Mouse (Mus musculus): ENCODE measurements at regions not wholly inside any gene's neighbourhood (a gene's known extent, or its start where the extent isn't known, plus 50 kb on each side); places are given as distances from the start of the nearest gene placed in this dataset.
"Not testable (repeated sequence)": the region's sequence is repeated elsewhere in the genome, so short reads cannot be mapped to it uniquely, and the experiment has no call there.

DNA sequence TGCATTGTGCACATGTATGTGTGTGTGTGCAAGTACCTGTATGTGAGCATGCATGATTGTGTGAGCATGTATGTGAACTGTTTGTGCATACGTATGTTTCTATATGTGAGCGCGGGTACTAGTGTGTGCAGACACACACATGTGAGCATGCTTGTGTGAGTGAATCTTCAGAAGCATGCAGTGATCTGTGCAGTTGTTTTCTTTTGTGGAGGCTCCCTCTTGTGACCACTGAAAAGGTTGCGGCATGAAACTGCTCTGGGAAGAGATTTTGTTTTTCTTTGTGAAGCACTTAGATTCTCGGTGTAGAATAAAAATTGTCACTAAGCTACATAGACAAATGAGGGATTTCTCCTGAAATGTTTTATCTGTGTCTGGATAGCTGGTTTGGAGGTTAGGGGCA, 189.2 kb upstream of the Rapgef5 start:
- DNase-seq (ENCODE audit: low spot score in 2 of 2) = not testable (repeated sequence)

DNA sequence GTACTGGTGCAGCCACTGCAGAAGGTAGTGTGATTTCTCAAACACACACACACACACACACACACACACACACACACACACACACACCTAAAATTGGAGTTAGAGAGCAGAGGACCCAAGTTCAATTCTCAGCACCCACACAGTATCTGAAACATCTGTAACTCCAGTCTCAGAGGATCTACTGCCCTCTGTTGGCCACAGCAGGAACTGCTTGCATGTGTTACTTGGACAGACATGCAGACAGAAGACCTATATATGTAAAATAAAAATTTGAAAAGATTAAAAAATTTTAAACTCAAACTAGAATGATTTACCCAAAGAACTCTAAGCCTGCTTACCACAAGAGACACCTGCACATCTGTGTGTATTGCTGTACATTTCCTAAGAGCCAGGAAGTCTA, 185.9 kb upstream of the Rapgef5 start:
- no peak for DNase-seq (ENCODE audit: low spot score in 2 of 2)

DNA sequence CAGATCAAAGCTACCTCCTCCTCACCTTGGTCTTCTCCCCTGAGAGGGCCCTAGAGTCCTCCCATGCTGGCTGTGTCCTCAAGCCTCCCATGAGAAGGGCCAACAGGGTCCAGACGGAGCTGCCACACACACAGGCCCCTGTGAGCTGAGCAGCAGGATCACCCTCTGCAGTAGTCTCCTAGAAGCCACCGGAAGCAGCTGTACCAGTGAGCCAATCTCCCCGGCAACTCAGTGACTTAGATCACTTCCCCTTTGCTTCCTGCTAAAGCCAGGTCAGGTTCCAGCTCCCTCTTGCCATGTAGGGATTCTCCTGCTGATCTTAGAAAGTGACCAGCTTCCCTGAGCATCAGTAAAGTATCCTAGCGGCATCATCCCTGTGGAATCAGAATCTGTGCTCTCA, 179.4 kb upstream of the Rapgef5 start:
- no peak for DNase-seq (ENCODE audit: low spot score in 2 of 2)

DNA sequence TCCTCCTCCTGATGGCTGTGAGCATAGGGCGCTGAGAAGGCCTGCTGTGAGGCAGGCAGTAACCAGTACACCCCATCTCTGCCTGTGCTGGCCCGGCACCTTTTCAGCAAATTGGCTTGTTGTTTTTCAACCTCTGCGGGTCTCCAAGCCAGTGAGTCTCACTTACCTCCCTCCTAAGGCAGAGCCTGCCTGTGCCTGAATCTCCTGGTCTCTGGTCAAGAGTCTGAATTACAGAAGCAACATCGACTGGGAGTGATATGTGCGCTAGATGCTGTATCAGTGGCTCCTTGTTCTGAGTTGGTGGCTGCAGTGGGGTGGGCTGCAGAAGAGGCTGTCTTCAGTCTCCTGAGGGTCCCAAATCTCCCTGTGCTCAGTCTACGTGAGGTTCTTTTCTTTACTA, 174.0 kb upstream of the Rapgef5 start:
- no peak for DNase-seq (ENCODE audit: low spot score in 2 of 2)

DNA sequence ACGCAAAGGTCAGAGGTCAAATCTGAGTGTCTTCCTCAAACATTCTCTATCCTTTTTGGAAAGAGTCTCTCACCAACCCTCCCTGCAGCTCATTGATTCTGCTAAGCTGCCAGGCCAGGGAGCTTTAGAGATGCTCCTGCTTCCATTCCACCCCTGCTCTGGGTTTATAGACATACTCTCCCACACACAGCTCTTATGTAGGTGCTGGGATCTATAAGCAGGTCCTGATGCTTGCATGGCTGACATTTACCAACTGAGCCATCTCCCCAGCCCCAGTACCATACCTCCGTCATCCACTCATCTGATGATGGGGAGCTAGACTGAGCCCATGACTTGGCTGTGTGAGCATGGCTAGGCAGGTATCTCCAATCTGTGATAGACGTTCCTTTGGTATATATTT, 173.2 kb upstream of the Rapgef5 start:
- DNase-seq (ENCODE audit: low spot score in 2 of 2) = no peak

DNA sequence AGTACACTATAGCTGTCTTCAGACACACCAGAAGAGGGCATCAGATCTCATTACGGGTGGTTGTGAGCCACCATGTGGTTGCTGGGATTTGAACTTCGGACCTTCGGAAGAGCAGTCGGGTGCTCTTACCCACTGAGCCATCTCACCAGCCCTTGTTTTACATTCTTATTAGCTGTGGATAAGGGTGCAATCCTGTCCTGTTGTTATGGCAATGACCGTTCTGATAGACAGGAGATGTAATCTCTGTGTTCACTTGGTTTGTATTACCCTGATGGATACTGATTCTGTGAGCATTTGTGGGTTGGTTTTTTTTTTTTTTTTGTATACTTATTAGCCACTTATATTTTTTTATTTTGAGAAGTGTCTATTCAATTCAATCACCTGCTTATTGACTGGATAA, 172.7 kb upstream of the Rapgef5 start:
- not testable (repeated sequence) for DNase-seq (ENCODE audit: low spot score in 2 of 2)

DNA sequence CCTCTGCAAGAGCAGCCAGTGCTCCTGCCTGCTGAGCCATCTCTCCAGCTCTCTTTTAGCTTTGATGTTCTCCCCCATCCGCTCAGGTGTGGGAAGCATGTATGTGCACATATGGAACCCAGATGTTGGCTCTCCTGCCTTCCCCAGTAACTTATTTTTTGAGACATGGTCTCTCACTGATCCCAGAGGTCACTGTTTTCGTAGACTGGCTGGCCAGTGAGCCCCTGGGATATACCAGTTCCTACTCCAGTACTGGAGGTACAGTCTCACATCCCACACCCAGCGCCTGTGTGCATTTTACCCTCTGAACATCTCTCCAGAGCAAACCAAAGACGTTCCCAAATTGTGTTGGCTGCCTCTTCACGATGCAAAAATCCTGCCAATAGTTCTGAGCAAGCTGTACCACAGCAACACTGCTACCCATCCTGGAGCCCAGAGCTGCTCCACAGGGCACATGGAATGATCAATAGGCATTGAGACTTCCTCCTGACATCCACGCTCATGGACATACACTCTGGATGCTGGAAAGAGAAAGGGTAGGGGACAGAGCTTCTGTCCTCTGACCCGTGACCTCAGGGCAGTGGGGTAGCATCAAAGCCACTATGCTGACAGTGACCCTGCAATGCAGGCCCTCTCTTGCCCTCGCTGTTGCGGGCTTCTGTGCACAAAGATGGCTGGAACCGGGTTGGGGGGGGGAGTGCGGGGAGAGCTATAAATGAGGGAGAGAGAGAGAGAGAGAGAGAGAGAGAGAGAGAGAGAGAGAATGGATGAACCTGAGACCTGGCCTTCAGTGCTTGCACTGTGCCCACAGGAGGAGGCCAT, 171.8 kb upstream of the Rapgef5 start:
- DNase-seq (ENCODE audit: low spot score in 2 of 2) = no peak

DNA sequence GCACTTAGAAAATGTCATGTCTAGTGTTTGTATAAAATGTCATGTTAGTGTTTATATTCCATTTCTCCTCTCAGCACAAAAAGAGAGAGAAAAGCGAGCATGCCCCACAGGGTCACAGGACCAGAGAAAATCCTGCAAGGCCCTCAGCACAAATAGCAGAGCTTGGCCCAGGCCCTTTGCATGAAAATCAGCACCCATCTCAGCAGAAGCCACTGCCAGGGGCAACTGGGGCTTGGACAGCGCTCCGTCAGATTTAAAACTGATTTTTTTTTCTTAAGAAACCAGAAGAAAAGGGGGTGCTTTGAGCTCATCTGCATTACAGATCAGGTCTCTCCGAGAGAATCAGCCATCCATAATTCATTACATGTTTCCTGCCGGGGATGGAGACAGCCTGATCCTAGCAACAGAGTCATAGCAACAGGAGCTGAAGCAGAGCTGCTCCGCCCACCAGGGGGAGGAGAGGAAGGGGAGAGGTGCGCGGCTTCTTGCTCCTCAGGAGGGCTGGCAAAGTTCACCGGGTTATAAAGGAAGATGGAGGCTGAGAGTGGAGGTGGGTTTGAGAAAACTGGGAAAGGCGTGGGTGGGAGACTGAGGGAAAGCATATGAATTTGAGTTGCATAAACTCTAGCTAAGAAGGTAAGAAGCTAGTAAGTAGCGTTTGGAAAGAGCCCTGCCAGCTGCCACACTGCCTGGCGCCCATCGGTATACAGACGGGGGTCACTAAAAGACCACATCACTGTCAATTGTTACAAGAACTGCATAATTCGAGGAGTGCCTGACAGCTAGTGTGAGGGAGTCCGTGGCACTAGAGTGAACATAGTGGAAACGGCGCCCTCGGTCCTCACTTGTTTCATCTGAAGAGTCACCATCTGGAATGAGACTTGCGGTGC, 170.9 kb upstream of the Rapgef5 start:
- no peak for DNase-seq (ENCODE audit: low spot score in 2 of 2)

DNA sequence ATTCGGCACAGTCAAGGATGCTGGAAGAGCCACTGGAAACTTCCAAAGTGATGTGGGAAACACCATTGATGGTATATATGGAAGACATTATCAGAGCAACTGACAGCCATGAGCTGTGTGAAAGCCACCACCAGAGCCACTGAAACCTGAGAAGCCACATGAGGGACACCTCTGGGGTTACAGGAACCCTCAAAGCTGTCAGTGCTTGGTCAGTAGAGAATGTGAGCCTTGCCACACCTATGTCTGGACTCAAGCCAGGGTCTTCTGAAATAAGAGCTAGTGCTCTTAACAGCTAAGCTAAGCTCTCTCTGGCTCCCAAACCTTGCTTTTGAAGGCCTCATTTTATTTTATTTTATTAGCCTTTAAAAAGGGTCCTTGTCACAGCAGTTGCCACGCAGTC, 170.2 kb upstream of the Rapgef5 start:
- no peak for DNase-seq (ENCODE audit: low spot score in 2 of 2)

DNA sequence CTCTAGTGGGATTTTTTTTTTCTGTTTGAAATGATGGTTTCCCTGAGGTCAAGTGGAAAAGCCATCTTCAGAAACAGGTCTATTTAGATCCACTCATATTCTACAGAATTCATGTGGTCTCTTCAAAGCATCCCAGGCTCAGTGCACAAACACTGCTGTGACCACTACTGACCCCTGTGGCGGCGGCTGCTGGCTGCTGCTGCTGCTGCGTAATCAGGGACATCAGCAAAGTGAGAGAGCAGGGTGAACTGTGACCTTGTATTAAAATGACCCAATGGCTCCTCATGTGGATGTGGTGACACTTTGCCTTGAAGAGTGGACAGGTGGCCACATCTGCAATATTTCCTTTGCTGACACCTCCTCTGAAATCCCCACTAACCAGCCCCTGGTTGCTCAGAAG, 169.1 kb upstream of the Rapgef5 start:
- no peak for DNase-seq (ENCODE audit: low spot score in 2 of 2)

DNA sequence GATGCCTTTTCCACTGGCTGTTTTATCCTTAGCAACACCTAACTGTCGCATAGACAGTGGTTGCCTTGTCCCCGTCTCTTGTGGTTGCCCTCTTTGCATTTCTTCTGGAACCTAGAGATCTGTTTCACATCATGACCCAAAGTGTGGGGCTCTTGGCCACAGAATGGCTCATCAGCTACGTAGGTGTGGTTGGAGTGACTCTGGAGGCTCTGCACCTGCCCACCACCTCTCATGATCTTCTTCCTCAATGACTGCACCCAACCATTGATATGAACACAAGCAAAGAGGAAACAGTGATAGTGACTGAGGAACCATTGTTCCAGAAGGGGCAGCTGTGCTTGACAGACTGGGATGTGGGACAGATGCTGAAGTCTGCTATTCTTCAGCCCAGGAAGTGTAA, 167.8 kb upstream of the Rapgef5 start:
- DNase-seq (ENCODE audit: low spot score in 2 of 2) = no peak

DNA sequence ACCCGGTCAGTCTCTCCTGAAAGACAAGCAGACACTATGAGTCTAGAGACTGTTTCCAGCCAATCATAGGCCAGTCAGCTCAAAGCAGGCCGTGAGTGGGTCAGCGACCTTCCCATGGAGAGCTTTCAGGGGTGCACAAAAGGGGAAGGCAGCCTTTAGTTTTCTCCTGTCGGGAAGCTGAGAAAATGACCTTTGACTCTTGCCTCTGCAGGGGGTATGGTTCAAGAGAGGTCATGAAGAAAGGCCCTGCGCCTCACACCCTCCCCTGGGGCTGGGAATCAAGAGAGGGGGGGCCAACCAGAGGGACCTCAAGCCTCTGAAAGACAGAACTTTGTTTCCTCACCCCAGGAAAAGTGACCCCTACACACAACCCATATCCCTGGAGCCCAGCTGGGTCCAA, 164.4 kb upstream of the Rapgef5 start:
- DNase-seq (ENCODE audit: low spot score in 2 of 2) = no peak

DNA sequence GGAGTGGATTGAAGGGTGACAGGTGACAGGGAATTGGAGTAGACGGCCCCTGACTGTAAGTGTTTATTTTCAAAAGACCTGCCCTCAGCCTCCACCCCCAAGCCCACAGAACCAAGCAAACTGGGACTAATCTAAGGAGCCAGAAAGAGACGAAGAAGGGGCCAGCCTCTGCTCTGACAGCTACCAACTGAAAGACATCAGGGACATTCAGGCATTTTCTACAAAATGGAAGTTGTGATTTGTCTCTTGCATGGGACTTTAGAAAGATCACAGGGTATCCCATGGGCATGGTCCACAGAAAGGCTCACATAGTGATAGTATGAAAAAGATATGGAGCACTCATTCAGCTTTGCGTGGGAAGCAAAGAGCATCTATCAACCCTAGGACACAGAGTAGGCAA, 163.8 kb upstream of the Rapgef5 start:
- DNase-seq (ENCODE audit: low spot score in 2 of 2) = no peak

DNA sequence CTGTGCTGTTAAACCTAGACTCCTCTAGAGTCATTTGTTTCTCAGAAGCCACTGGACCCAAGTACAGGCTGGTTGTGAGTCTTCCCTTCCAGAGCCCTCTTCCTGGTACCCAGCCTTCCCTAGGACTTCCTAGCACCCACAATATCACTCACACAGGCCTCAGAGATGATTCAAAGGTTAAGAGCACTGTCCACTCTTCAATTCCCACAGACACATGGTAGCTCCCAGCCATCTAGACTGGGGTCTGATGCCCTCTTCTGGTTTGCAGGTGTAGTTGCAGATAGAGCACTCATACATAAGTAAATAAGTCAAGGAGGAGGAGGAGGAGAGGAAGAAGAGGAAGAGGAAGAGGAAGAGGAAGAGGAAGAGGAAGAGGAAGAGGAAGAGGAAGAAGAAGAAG, 163.3 kb upstream of the Rapgef5 start:
- DNase-seq (ENCODE audit: low spot score in 2 of 2) = peak in 1 of 2 experiments; percentile 15

DNA sequence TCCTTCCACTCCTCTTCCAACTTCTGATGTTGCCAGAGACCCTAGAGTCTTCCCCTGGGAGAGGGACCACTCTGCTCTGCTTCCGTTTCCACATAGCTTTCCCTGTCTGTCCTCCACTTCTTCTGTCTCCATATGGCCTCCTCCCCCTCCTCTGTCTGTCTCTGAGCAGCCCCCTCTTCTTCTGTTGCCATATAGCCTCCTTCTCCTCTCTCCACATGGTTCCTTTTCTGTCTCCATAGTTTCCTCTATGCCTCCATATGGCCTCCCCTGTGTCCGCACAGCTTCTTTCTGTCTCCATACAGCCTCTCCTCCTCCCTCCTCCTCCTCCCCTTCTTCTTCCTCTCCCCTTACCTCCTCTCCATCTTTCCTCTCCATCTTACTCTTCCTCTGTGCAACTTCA, 158.5 kb upstream of the Rapgef5 start:
- no peak for DNase-seq (ENCODE audit: low spot score in 2 of 2)

DNA sequence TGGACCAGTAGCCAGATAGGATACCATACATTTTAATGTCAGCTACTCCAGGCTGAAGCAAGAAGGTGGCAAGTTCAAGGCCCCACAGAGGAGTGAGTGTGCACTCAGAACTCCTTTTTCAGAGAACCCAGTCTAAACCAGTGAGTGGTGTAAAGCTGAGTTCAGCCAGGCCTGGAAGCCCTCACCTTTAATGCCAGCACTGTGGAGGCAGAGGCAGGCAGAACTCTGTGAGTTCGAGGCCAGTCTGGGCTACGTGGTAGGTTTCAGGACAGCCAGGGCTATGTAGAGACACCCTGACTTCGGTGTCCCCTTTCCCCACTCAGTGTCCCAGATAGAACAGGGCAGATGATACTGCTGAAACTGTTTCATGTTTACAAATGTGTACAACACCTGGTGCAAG, 157.4 kb upstream of the Rapgef5 start:
- DNase-seq (ENCODE audit: low spot score in 2 of 2) = no peak

DNA sequence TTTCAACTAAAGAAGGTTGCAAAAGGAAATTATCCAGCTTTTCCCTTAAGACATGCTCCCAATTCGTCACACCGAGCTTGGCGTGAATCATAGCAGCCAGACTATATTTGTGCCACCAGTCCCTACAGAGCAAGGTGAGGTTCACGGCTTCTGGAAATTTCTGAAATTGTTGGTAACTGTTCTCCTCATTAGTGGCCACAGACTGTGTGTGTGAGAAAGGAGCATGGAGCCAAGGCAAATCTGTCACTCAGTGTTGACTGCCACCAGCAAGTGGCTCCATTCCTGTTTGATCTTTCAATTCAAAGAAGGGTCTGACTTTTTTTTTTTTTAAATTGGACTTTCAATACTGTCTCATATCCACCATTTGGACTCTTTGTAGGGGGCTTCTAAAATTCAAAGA, 156.1 kb upstream of the Rapgef5 start:
- no peak for DNase-seq (ENCODE audit: low spot score in 2 of 2)

DNA sequence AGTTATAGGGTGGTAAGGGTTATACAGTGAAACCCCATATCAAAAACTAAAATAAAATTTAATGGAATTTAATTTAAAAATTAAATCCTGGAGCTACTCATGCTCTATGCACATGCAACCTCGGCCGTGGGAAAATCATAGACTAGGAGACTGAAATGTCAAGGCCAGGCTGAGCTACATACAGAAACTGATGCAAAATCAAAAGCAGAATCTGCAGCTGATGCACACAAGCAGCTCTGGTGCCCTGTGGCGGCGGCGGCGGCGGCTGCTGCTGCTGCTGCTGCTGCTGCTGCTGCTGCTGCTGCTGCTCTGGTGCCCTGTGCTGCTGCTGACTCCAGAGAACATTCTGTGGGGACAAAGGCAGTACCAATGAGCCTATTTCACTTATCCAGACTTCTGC, 154.5 kb upstream of the Rapgef5 start:
- no peak for DNase-seq (ENCODE audit: low spot score in 2 of 2)

DNA sequence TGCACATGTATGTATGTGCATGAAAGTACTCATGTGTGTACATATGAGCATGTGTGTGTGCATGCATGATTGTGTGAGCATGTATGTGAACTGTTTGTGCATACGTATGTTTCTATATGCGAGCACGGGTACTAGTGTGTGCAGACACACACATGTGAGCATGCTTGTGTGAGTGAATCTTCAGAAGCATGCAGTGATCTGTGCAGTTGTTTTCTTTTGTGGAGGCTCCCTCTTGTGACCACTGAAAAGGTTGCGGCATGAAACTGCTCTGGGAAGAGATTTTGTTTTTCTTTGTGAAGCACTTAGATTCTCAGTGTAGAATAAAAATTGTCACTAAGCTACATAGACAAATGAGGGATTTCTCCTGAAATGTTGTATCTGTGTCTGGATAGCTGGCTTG, 152.8 kb upstream of the Rapgef5 start:
- DNase-seq (ENCODE audit: low spot score in 2 of 2) = not testable (repeated sequence)

DNA sequence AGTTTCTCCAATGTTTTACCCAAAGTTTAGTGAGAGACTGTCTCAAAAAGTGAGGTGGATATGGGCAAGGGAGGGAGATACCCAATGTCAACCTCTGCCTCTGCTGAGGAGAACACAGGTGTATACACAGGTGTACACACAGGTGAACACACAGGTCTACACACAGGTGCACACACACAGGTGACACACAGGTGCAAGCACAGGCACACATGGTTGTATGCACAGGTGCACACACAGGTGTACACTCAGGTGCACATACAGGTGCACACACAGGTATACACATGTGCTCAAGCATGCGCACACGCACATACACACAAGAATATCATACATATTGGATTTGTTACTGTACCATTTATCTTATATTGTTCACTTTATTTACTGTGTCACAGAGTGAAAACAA, 151.1 kb upstream of the Rapgef5 start:
- no peak for DNase-seq (ENCODE audit: low spot score in 2 of 2)

DNA sequence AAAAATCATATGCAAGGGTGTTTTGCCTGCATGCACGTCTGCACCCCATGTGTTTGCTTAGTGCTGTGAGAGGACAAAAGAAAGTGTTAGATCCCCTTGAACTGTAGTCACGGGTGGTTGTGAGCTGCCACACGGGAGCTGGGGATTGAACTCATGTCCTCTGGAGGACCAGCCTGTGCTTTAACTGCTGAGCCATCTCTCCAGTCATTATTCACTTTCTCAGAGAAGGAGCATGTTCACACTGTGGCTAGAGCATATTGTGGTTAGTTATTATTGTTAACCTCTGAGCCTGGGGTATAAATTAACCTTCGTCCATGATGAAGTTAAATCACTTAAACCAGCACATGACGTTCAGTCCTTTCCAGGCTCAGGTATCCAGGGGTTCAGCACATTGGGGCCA, 150.4 kb upstream of the Rapgef5 start:
- DNase-seq (ENCODE audit: low spot score in 2 of 2) = no peak

DNA sequence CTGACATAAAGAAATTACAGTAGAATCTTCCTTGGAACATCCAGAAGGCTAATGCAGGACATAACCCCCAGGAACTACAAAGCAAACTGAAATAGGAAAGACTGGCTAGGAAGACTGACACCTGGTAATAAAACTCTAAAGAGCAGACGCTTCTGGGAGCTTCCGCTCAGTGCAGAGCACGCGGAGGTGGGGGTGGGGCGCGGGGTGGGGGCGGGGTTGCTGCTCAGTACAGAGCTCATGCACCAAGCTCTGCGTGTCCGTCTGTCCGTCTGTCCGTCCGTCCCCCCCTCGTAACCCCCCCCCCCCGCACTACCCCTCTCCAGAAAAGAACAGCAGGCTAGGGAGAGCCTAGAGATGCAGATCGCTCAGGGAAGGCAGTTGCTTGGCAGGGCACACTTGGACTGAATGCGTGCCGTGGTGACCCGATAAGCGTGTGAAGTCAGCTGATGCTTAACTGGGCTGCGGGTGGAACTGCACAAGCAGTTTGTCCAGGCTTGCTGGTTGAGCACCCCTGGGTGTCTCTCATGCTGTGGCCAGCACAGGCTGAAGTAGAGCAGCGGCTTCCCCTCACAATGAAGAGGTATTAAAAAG, 137.9 kb upstream of the Rapgef5 start:
- no peak for DNase-seq (ENCODE audit: low spot score in 2 of 2)
